Mouse (Mus musculus) heart, adult 2 months (tissue): ENCODE measurements around the gene Enpp7. TPM values are rescaled to one million over a fixed set of nuclear protein-coding genes. Genes with fewer than 3 reads are reported as not detected.

Source experiments
- DNase-seq, 2 experiments: peaks; one replicate each; pipeline ENCODE4 v3.0.0; 2021
- H3K27ac ChIP-seq: fragments of 200-600 bp; 2 replicates; pipeline ENCODE4 v1.8.1; 2022
- H3K27me3 ChIP-seq: fragments of 200-500 bp; 2 replicates; pipeline ENCODE4 v1.6.1; 2012; ENCODE audit warnings: mild to moderate bottlenecking, low read length, inconsistent platforms, mixed read lengths; ENCODE audit not compliant: control insufficient read depth, insufficient read depth
- H3K36me3 ChIP-seq: fragments of 200-500 bp; 2 replicates; pipeline ENCODE4 v1.6.1; 2012; ENCODE audit warnings: low read length, inconsistent platforms; ENCODE audit not compliant: control insufficient read depth, insufficient read depth
- H3K4me1 ChIP-seq: fragments of 200-500 bp; 2 replicates; pipeline ENCODE4 v1.6.1; 2011; ENCODE audit warnings: low read length; ENCODE audit not compliant: control insufficient read depth, insufficient read depth
- H3K4me3 ChIP-seq: fragments of 200-600 bp; 2 replicates; pipeline ENCODE4 v1.8.1; 2022
- H3K79me2 ChIP-seq: fragments of 200-500 bp; replicated peaks from 2 replicates; pipeline ENCODE4 v1.6.1; 2012; ENCODE audit warnings: mild to moderate bottlenecking, inconsistent platforms, low read length, moderate library complexity, mixed read lengths; ENCODE audit not compliant: control insufficient read depth, insufficient read depth
- H3K9ac ChIP-seq: fragments of 200-500 bp; 2 replicates; pipeline ENCODE4 v1.6.1; 2012; ENCODE audit warnings: low read depth, mild to moderate bottlenecking, control low read depth, inconsistent platforms, low read length, mixed read lengths
- CTCF ChIP-seq: fragments of 200-600 bp; IDR thresholded peaks from 2 replicates; pipeline ENCODE4 v1.8.1; 2022; ENCODE audit warnings: antibody characterized with exemption, mild to moderate bottlenecking, moderate library complexity
- EP300 ChIP-seq: fragments of 200-500 bp; IDR thresholded peaks from 2 replicates; pipeline ENCODE4 v1.6.1; 2011; ENCODE audit warnings: low read depth, low read length, control low read depth; ENCODE audit not compliant: insufficient read depth
- POLR2A ChIP-seq: fragments of 200-500 bp; IDR thresholded peaks from 2 replicates; pipeline ENCODE4 v1.6.1; 2011; ENCODE audit warnings: mild to moderate bottlenecking, low read depth, low read length, control low read depth; ENCODE audit not compliant: insufficient read depth
- WGBS: fragments of 180-500 bp; shearing (Covaris S2); methylation state at CpG from one replicate; pipeline ENCODE4 v1.1.7; 2018; 5-methylcytosine and 5-hydroxymethylcytosine counted together
- intact Hi-C: fragments of 180-260 bp; cut with DNase I; formaldehyde crosslinking; loops from one replicate; pipeline ENCODE4 v1.15.1; 2025
- long read RNA-seq: library from polyadenylated mRNA; stranded (forward); transcript quantifications from one replicate; pipeline ENCODE4 v2.0.0, GENCODE M21; 2021
- polyA plus RNA-seq: library from polyadenylated mRNA; depleted of rRNA; stranded (reverse); fragments of >200 nt; gene quantifications from 2 replicates; pipeline ENCODE4 v1.2.3, GENCODE M21; 2012; rRNA removed
- total RNA-seq, 2 experiments: library from RNA; stranded (reverse); gene quantifications; 2 replicates each; pipeline ENCODE4 v1.2.3; 2021

The Enpp7 gene
- total RNA-seq (not detected), polyA plus RNA-seq (not detected in 2 replicates)
- long read RNA-seq = 0 reads

GRCm38 (mm10) chr11:118987999-118988398 is at the start of gene Enpp7:
Gene Enpp7, plus strand, starts transcription at chr11:118988188.
- Histone ChIP-seq H3K36me3 (no peaks in the 10 kb centered on the region), H3K4me3 (no peak within 1 kb of the TSS), H3K4me1 (no peaks in the 10 kb centered on the region), H3K27me3 (0 out of 2 replicates have a peak, but pooled peaks cover 2% of the 10 kb centered on the region), H3K79me2 (no peaks in the 10 kb centered on the region), H3K9ac (no peak within 1 kb of the TSS), H3K27ac (no peak within 1 kb of the TSS)
- intact Hi-C loops = no loop called here
- no peak for DNase-seq
- TF ChIP-seq POLR2A (no peak), EP300 (no peak), CTCF (no peak)
- WGBS = 82% methylated on average over 10 of the region's 10 CpGs

- TF ChIP-seq EP300 (no peak), POLR2A (no peak), CTCF (no peak)
- 71% methylated on average over 4 of the region's 4 CpGs for WGBS
- H3K27me3 ChIP-seq = no peaks in the 10 kb centered on the region
Observed at GRCm38 (mm10) chr11:118939731-118940130, 48.3 kb upstream of the Enpp7 start.

GRCm38 (mm10) chr11:118940539-118940938 is 47.4 kb upstream of the Enpp7 start:
- TF ChIP-seq EP300 = no peak
- TF ChIP-seq CTCF = no peak
- no peak for TF ChIP-seq POLR2A
- H3K79me2 ChIP-seq = no peaks in the 10 kb centered on the region
- H3K36me3 ChIP-seq = no peaks in the 10 kb centered on the region
- WGBS = 64% methylated on average over 11 of the region's 11 CpGs
- intact Hi-C loops = no loop called here
- peak; percentile 30 to 41 for DNase-seq
- no peaks in the 10 kb centered on the region for H3K4me1 ChIP-seq
- no peak overlapping the region for H3K27ac ChIP-seq
- H3K9ac ChIP-seq = no peak overlapping the region
- no peak overlapping the region for H3K4me3 ChIP-seq
- H3K27me3 ChIP-seq = no peaks in the 10 kb centered on the region

More at GRCm38 (mm10) chr11:118939731-118940130, 48.3 kb upstream of the Enpp7 start:
- Histone ChIP-seq H3K9ac (no peak overlapping the region), H3K4me1 (no peaks in the 10 kb centered on the region), H3K36me3 (no peaks in the 10 kb centered on the region), H3K4me3 (no peak overlapping the region), H3K27ac (no peak overlapping the region), H3K79me2 (no peaks in the 10 kb centered on the region)
- DNase-seq = no peak
- intact Hi-C loops = no loop called here

- no peak overlapping the region for H3K27ac ChIP-seq
- 36% methylated on average over 5 of the region's 5 CpGs for WGBS
- no peaks in the 10 kb centered on the region for H3K36me3 ChIP-seq
- no peak for DNase-seq
- TF ChIP-seq POLR2A (no peak), CTCF (no peak), EP300 (no peak)
- no peak overlapping the region for H3K4me3 ChIP-seq
- H3K4me1 ChIP-seq = no peaks in the 10 kb centered on the region
- H3K9ac ChIP-seq = no peak overlapping the region
- intact Hi-C loops = no loop called here
- H3K27me3 ChIP-seq = no peaks in the 10 kb centered on the region
- H3K79me2 ChIP-seq = no peaks in the 10 kb centered on the region
Observed at GRCm38 (mm10) chr11:118941268-118941667, 46.7 kb upstream of the Enpp7 start.

GRCm38 (mm10) chr11:118945868-118946267 is 42.1 kb upstream of the Enpp7 start:
- 83% methylated on average over 8 of the region's 8 CpGs for WGBS
- Histone ChIP-seq H3K36me3 (no peaks in the 10 kb centered on the region), H3K79me2 (no peaks in the 10 kb centered on the region), H3K27ac (no peak overlapping the region), H3K27me3 (no peaks in the 10 kb centered on the region), H3K9ac (no peak overlapping the region), H3K4me3 (no peak overlapping the region), H3K4me1 (no peaks in the 10 kb centered on the region)
- TF ChIP-seq EP300 = no peak
- TF ChIP-seq CTCF = no peak
- no peak for DNase-seq
- intact Hi-C loops = no loop called here

GRCm38 (mm10) chr11:118955016-118955415 is 33.0 kb upstream of the Enpp7 start:
- WGBS = 61% methylated on average over 6 of the region's 6 CpGs
- no peaks in the 10 kb centered on the region for H3K36me3 ChIP-seq
- no peaks in the 10 kb centered on the region for H3K4me1 ChIP-seq
- no peak overlapping the region for H3K27ac ChIP-seq
- no peak overlapping the region for H3K4me3 ChIP-seq
- no peaks in the 10 kb centered on the region for H3K27me3 ChIP-seq
- H3K9ac ChIP-seq = no peak overlapping the region
- DNase-seq = no peak
- no peaks in the 10 kb centered on the region for H3K79me2 ChIP-seq
- TF ChIP-seq CTCF (no peak), EP300 (no peak), POLR2A (no peak)
- intact Hi-C loops = no loop called here

- Histone ChIP-seq H3K27ac (no peak overlapping the region), H3K27me3 (no peaks in the 10 kb centered on the region), H3K4me3 (no peak overlapping the region), H3K9ac (no peak overlapping the region), H3K79me2 (no peaks in the 10 kb centered on the region), H3K4me1 (no peaks in the 10 kb centered on the region), H3K36me3 (no peaks in the 10 kb centered on the region)
- WGBS = 23% methylated on average over 14 of the region's 14 CpGs
- peak; percentile 73 for DNase-seq
- TF ChIP-seq CTCF = no peak
- no peak for TF ChIP-seq EP300
- intact Hi-C loops = no loop called here
Observed at GRCm38 (mm10) chr11:118957070-118957471, 30.9 kb upstream of the Enpp7 start.
